Mouse (Mus musculus) forebrain, embryonic 15.5 days (tissue): ENCODE results near the gene Gm17124. TPM values are rescaled to one million over a fixed set of nuclear protein-coding genes. Genes with fewer than 3 reads are reported as not detected.
"Not testable (repeated sequence)": the region's sequence is repeated elsewhere in the genome, so short reads cannot be mapped to it uniquely, and the experiment has no call there.

Experiments used
- ATAC-seq: fragments of 200-750 bp; cut with Nextera tagmentation; replicated peaks from 2 replicates; pipeline ENCODE4 v1.8.0; 2017; ENCODE audit warnings: mild to moderate bottlenecking, moderate TSS enrichment, moderate library complexity
- H3K27ac ChIP-seq: fragments of 300-500 bp; sonication (generic); replicated peaks from 2 replicates; pipeline ENCODE4 v1.5.1; 2015; ENCODE audit warnings: mild to moderate bottlenecking, inconsistent platforms
- H3K27me3 ChIP-seq: fragments of 300-500 bp; sonication (generic); 2 replicates; pipeline ENCODE4 v1.6.1; 2015; ENCODE audit warnings: inconsistent platforms
- H3K36me3 ChIP-seq: fragments of 300-500 bp; sonication (generic); 2 replicates; pipeline ENCODE4 v1.6.1; 2015; ENCODE audit warnings: mild to moderate bottlenecking, inconsistent platforms
- H3K4me1 ChIP-seq: fragments of 300-500 bp; sonication (generic); 2 replicates; pipeline ENCODE4 v1.6.1; 2015; ENCODE audit warnings: inconsistent platforms
- H3K4me2 ChIP-seq: fragments of 300-500 bp; sonication (generic); replicated peaks from 2 replicates; pipeline ENCODE4 v1.6.1; 2015; ENCODE audit warnings: mild to moderate bottlenecking, inconsistent platforms
- H3K4me3 ChIP-seq: fragments of 300-500 bp; sonication (generic); 2 replicates; pipeline ENCODE4 v1.5.1; 2015; ENCODE audit warnings: mild to moderate bottlenecking, inconsistent platforms
- H3K9ac ChIP-seq: fragments of 300-500 bp; sonication (generic); replicated peaks from 2 replicates; pipeline ENCODE4 v1.6.1; 2015; ENCODE audit warnings: mild to moderate bottlenecking, inconsistent platforms
- H3K9me3 ChIP-seq: fragments of 300-500 bp; sonication (generic); 2 replicates; pipeline ENCODE4 v1.6.1; 2016; ENCODE audit warnings: inconsistent platforms
- WGBS: fragments of 180-500 bp; shearing (Covaris S2); methylation state at CpG from one replicate; pipeline ENCODE4 v1.1.7; 2015; ENCODE audit warnings: mixed read lengths; 5-methylcytosine and 5-hydroxymethylcytosine counted together
- microRNA-seq: library from miRNA; unstranded; fragments of <30 nt; microRNA quantifications from one replicate; pipeline ENCODE4, GENCODE M21; 2016
- polyA plus RNA-seq: library from polyadenylated mRNA; unstranded; fragments of >200 nt; fragmentation: Nextera tagmentation; extraction: Ambion mirVana; gene quantifications from 2 replicates; pipeline ENCODE4 v1.2.1, GENCODE M21; 2015

Gene Gm17124
- polyA plus RNA-seq: not detected in 2 replicates

DNA sequence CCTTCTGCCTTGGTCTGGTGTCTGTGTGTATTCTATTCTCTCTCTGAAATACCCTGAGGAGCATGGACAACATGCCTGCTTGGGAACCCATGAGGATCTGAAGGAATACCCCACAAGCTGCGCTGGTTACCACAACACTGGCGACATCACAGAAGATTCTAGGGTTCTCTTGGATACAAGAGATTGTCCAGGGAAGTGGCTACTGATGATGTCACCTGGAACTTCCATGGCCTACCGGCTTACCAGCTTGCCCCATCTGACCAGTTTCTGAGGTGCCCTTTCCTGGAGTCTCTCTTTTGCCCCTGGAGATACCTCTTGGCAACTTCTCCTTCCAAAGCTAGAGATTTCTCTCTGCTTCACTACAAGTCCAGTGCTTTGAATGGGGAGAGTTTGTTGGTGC is at the start of gene Gm17124:
TSS of gene Gm17124 (minus strand) at position 101 of the 400 bp plus-strand sequence.
- not testable (repeated sequence) for H3K4me2 ChIP-seq, H3K36me3 ChIP-seq, H3K4me3 ChIP-seq, ATAC-seq, H3K4me1 ChIP-seq, H3K27me3 ChIP-seq, H3K9ac ChIP-seq, H3K9me3 ChIP-seq, H3K27ac ChIP-seq
- no CpG with 5 or more reads among the region's 3 CpGs for WGBS

DNA sequence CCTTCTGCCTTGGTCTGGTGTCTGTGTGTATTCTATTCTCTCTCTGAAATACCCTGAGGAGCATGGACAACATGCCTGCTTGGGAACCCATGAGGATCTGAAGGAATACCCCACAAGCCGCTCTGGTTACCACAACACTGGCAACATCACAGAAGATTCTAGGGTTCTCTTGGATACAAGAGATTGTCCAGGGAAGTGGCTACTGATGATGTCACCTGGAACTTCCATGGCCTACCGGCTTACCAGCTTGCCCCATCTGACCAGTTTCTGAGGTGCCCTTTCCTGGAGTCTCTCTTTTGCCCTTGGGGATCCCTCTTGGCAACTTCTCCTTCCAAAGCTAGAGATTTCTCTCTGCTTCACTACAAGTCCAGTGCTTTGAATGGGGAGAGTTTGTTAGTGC is 42.1 kb upstream of the Gm17124 start, which contains the start of gene Gm3633:
TSS of gene Gm3633 (minus strand) at position 101 of the 400 bp plus-strand sequence.
- not testable (repeated sequence) for H3K9me3 ChIP-seq, H3K4me3 ChIP-seq, H3K36me3 ChIP-seq, H3K4me1 ChIP-seq, H3K9ac ChIP-seq, H3K27ac ChIP-seq, H3K4me2 ChIP-seq, ATAC-seq, H3K27me3 ChIP-seq
- WGBS: 89% methylated on average over 1 of the region's 2 CpGs

Small RNAs within 50 kb of the gene (microRNA-seq; reads per million reads assigned to microRNA genes)
- not detected for gene Gm23620
- gene Gm25228: not detected

Other genes starting within 250 kb of the Gm17124 start
- not detected in 2 replicates for gene Gm8005, start 160.2 kb downstream of the Gm17124 start, polyA plus RNA-seq
- not detected in 2 replicates for gene Gm8011, start 136.0 kb downstream of the Gm17124 start, polyA plus RNA-seq
- not detected in 2 replicates for gene Gm8020, start 97.5 kb downstream of the Gm17124 start, polyA plus RNA-seq
- gene Gm8024, start 75.6 kb downstream of the Gm17124 start, polyA plus RNA-seq: not detected in 2 replicates
- gene Gm3633, start 42.0 kb upstream of the Gm17124 start, polyA plus RNA-seq: not detected in 2 replicates
- gene Gm10378, start 56.1 kb upstream of the Gm17124 start, polyA plus RNA-seq: not detected in 2 replicates
- not detected in 2 replicates for gene Gm3015, start 168.9 kb upstream of the Gm17124 start, polyA plus RNA-seq
- gene Gm10377, start 198.1 kb upstream of the Gm17124 start, polyA plus RNA-seq: not detected in 2 replicates